Mouse (Mus musculus) left cerebral cortex, adult 9 months (tissue): ENCODE measurements around the gene St6galnac5.
A peak's percentile ranks its signal among the peaks of the same experiment; 100 is the strongest.

Source experiments
- DNase-seq, 2 experiments: peaks; one replicate each; pipeline ENCODE4 v3.0.0; 2022; ENCODE audit warnings: low spot score in 2 of 2

The St6galnac5 gene

GRCm38 (mm10) chr3:152950914-152951313 lies 31.1 kb downstream of the St6galnac5 start:
- DNase-seq = no peak

- DNase-seq = no peak
Observed at GRCm38 (mm10) chr3:152950299-152950698, 31.7 kb downstream of the St6galnac5 start.

GRCm38 (mm10) chr3:152949233-152949777 lies 32.7 kb downstream of the St6galnac5 start:
- no peak for DNase-seq

- DNase-seq = no peak
Observed at GRCm38 (mm10) chr3:152948556-152948955, 33.5 kb downstream of the St6galnac5 start.

GRCm38 (mm10) chr3:152947031-152947640 lies 34.9 kb downstream of the St6galnac5 start:
- no peak for DNase-seq

DNA sequence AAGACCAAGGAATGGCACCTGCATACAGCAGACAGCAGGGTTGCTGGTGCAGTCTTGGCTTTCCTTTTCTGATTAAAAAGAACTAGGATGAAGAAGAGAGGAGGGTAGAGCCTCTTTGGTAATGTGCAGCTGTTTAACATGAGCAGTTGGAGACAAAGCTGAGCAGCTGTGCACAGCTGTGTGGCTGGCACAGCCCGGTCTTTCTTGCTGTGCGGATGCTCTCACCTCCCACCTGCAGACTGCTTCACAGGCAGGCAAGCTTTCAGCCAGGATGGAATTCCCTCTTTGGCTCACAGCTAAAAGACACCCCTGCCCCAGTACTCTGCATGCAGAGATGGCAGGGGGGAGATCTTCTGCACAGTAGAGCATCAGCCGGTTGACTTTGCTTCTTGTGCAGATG lies 37.3 kb downstream of the St6galnac5 start:
- DNase-seq = no peak

GRCm38 (mm10) chr3:152942985-152943384 lies 39.1 kb downstream of the St6galnac5 start:
- no peak for DNase-seq

- no peak for DNase-seq
Observed at GRCm38 (mm10) chr3:152941671-152942070, 40.4 kb downstream of the St6galnac5 start.

DNA sequence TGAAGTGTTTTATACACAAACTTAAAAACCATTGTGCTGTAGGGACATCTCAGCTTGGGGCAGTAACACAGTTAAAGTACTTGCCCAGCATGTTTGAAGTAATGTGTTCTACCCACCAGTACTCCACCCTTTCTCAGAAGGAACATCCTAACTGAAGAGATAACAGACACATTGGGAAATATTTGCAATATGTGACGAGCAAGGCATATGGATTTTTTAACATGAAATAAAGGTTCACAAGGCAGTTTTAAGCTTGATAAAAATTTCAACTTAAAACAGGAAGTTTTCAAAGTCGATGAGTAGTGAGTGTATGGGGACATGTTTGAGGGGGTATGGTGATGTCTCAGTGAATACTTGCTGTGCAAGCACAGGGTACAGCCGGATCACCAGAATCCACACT lies 45.7 kb downstream of the St6galnac5 start:
- DNase-seq = no peak

GRCm38 (mm10) chr3:152933737-152934136 lies 48.3 kb downstream of the St6galnac5 start:
- DNase-seq = no peak

DNA sequence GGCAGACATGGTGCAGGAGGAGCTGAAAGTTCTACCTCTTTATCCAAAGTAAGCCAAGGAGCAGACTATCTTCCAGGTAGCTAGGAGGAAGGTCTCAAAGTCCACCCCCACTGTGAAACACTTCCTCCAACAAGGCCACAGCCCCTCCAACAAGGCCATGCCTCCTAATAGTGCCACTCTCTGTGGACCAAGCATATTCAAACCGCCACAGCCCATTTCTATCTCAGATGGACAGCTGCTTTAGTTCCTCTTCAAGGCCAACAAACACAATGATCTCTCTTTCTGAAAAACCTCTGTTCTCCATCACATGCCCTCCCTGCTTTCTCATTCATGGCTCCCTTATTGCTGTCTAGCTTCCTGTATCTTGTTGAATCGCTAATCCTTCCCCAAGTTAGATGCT lies 49.5 kb downstream of the St6galnac5 start:
- DNase-seq = no peak

DNA sequence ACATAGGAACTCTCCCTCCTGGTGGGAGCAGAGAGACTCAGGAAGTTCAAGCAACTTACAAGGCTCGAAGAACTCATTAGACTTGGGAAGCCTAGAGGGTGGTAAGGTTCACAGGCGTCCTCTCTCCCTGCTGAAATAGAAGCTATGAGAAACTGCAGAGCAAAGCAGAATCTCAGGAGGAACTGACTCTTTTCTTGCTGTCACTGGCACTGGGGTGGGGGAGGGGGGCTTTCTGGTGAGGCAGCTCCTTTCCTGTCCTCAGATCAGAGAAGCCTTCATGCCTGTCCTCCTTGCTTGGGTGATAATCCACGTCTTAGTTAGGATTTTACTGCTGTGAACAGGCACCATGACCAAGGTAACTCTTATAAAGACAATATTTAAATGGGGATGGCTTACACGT lies 50.0 kb downstream of the St6galnac5 start:
- DNase-seq = no peak

GRCm38 (mm10) chr3:152931354-152931753 lies 50.7 kb downstream of the St6galnac5 start:
- DNase-seq = no peak

DNA sequence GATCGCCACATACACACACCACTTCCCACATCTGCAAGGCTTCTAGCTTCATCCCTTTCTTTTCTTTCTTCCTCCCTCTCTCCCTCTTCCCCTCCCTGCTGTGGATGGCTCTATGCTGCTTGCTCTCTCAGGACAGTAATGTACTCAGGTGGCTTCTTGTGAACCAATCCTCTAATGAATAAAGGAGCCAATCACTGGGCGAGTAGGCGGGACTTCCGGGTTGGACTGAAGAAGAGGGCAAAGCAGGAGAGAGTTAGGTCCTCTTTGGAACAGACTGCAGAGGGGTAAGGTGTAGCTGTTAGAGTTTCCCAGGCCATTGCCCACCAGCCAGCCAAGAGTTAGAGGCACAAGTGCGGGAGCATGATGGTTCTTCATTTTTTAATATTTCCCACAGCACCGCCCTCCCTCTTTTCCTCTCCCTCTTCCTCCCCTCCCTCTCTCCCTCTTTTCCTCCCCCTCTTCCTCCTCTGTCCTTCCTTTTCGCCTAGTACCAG lies 52.2 kb downstream of the St6galnac5 start:
- DNase-seq = no peak

- DNase-seq = no peak
Observed at GRCm38 (mm10) chr3:152929256-152929787, 52.7 kb downstream of the St6galnac5 start.

- DNase-seq = no peak
Observed at GRCm38 (mm10) chr3:152928287-152928975, 53.6 kb downstream of the St6galnac5 start.

DNA sequence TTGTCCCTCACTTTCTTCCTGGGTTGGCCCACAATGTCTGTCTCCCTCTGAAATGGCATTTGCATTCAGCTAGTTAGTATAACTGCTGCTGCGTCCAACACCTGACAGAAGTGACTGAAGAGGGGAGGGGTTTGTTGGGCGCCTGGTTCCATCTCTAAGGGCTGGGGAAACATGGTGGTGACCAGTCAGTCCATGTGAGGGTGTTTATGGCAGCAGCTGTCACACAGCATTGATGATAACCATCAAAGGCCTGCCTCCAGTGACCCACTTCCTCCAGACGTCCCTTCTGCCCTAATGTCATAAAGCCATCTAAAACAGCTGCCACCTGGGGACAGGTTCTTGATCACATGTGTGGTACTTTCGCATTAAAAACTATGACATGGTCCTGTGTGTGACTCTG lies 55.9 kb downstream of the St6galnac5 start:
- no peak for DNase-seq

DNA sequence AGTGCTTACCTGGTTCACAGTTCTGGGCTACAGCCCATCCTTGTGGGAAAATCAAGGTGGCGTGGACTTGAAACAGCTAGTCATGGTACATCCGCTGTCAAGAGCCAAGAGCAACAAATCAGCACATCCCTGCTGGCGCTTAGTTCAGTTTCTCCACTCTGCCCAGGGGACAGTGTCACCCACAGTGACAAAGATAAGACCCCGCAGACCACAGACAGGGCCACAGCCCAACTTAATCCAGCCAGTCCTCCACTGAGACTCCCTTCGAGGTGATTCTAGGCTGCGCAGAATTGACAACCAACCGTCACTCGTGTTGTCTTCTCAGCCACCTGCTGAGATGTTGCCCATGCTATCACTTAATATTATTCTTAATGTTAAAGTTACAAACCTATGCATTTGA lies 56.7 kb downstream of the St6galnac5 start:
- no peak for DNase-seq

DNA sequence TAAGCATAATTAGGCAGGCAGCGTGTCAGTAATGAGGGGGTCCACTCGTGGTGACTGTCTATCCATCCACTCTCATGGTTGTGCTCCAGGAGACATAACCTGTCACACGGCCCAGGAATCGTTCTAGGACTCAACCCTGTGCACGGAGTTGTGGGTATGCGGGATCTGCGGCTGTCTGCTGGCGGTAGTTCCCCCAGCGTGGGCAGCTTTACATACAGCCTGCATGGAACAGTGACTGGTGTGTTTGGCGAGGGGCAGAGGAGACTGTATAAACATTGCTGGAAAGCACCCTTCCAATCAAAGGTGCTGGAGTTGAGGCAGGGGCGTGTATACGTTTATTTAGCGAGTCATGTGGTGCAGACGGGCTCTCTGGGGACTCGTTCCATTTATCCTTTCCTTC lies 58.5 kb downstream of the St6galnac5 start:
- no peak for DNase-seq

DNA sequence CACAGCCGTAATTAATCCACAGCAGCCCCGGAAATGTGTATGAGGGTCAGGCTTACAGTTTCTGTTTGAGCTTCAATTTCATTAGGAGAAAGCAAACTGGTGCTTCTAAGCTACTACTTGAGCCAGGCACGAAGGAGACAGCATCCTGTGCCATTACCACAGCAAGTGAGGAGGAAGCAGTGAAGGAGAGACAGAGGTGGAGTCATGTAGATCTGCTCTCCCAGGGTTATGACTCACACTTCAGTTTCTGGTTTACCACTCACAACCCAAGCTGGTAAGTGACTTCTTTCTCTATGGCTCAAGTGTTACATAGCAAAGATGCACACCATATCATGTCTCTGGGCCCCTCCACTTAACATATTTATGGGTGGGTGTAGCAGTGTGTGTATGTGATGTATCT lies 61.7 kb downstream of the St6galnac5 start:
- DNase-seq = peak in 1 of 2 experiments; percentile 17

- DNase-seq = no peak
Observed at GRCm38 (mm10) chr3:152919101-152919500, 62.9 kb downstream of the St6galnac5 start.

GRCm38 (mm10) chr3:152917579-152917978 lies 64.5 kb downstream of the St6galnac5 start:
- no peak for DNase-seq

DNA sequence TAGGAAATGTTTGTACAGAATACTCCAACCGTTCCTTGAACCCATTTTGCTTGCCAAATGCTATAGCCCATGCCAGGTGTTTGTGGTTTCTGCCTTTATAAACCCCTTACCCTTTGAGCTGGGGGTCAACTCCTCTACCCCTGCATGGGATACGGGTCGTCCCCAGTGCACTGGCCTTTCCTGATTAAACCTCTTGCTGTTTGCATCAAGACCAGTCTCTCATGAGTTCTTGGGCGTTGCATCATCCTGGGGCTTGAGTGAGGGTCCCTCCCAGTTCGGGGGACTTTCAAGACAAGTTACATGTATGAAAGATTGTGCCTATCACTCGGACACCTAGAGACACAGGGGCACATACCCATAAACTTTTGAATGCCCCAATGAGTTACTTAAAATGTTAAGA lies 67.7 kb downstream of the St6galnac5 start:
- DNase-seq = no peak
